Mouse (Mus musculus) small intestine, adult 2 months (tissue): ENCODE data around the gene Pias4.

Source experiments
- CTCF ChIP-seq: fragments of 200-500 bp; IDR thresholded peaks from 2 replicates; pipeline ENCODE4 v1.5.1; 2012; ENCODE audit warnings: low read depth, mild to moderate bottlenecking, control low read depth, inconsistent platforms, low read length, moderate library complexity, mixed read lengths; ENCODE audit not compliant: insufficient replicate concordance, insufficient read length; ENCODE audit errors: extremely low read depth
- POLR2A ChIP-seq: fragments of 200-500 bp; IDR thresholded peaks from 2 replicates; pipeline ENCODE4 v1.6.1; 2012; ENCODE audit warnings: low read depth, mild to moderate bottlenecking, control low read depth, inconsistent platforms, low read length, moderate library complexity

- TF ChIP-seq POLR2A (no peak), CTCF (no peak)
These were observed 49.1 kb upstream of the Pias4 start for GRCm38 (mm10) chr10:81216810-81217209.
